ENCODE assay signal across 10 mouse cellular contexts in the genomic region with DNA sequence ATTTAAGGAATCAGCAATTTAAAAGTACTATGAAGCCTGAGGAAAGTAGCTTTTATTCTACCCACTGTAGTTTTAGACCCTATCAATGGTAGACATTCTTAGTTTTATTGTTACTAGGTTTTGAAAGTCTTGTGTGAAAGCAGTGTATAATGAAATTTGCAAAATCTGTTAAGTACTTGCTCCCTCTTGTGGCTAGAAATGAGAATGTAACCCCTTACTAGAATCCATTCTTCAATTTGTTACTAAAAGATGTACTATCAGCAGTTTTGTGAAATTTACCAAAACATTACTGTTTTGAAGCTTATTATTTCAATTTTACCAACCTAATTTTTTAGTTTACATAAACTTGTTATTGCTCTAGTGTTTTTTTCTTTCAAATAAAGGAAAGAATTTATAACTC. TPM values are rescaled to one million over a fixed set of nuclear protein-coding genes. Genes with fewer than 3 reads are reported as not detected.
DNase-seq lines count a peak whose midpoint lies in the region; ATAC-seq lines count a peak whose summit lies in the region.
"Had no signal": no experiment of that assay in that cellular context is flagged by ENCODE, and none has a peak within 500 bp of the region (broad histone marks: within the 10 kb centered on the region; RNA-seq: fewer than 3 reads in every experiment).

No protein-coding gene starts in this region.

- no peak for ATAC-seq in midbrain, embryonic 14.5 days (ENCODE audit: low FRiP score, low TSS enrichment)

- no peak overlapping the region for H3K9ac ChIP-seq in midbrain, embryonic 14.5 days (replicated peaks; ENCODE audit: low read length)
- H3K9ac ChIP-seq: heart, embryonic 13.5 days had no signal

- H3K4me1 ChIP-seq in midbrain, embryonic 14.5 days (ENCODE audit: control insufficient read depth, insufficient read depth, low read length): no peaks in the 10 kb centered on the region
- no peaks in the 10 kb centered on the region for H3K4me1 ChIP-seq in midbrain, embryonic 10.5 days

- peak; percentile 49 for DNase-seq in heart, adult 8-10 months (ENCODE audit: low spot score)
- no peak for DNase-seq in heart, postnatal 4 days
- peak; percentile 85 for DNase-seq in midbrain, embryonic 14.5 days
- no peak for DNase-seq in midbrain, embryonic 10.5 days (ENCODE audit: low spot score)
- DNase-seq in embryo, embryonic 11 days: peak; percentile 68
- peak; percentile 69 for DNase-seq in splenic B cell, adult 2 months (ENCODE audit: low read depth, low spot score)
- no peak for DNase-seq in right cerebral cortex, adult 2 months (ENCODE audit: low spot score in 2 of 2)
- DNase-seq in right cerebral cortex, postnatal 4 days: no peak
- DNase-seq: thymus, adult 2 months had no signal

- H3K27ac ChIP-seq in midbrain, embryonic 14.5 days (replicated peaks; ENCODE audit: low read depth, low read length): no peak overlapping the region
- no peak overlapping the region for H3K27ac ChIP-seq in midbrain, embryonic 10.5 days (replicated peaks)
- H3K27ac ChIP-seq: heart, embryonic 13.5 days had no signal

- H3K36me3 ChIP-seq in midbrain, embryonic 14.5 days (ENCODE audit: control insufficient read depth, insufficient read depth, low read length): no peaks in the 10 kb centered on the region
- H3K36me3 ChIP-seq in midbrain, embryonic 10.5 days: no peaks in the 10 kb centered on the region
- no peaks in the 10 kb centered on the region for H3K36me3 ChIP-seq in splenic B cell, adult 2 months (ENCODE audit: control insufficient read depth, insufficient read depth, low read length, poor library complexity, severe bottlenecking)
- H3K36me3 ChIP-seq: heart, embryonic 13.5 days had no signal

- H3K4me2 ChIP-seq in midbrain, embryonic 14.5 days (ENCODE audit: low read length): no peak overlapping the region
- H3K4me2 ChIP-seq: heart, embryonic 13.5 days had no signal

- H3K4me3 ChIP-seq in midbrain, embryonic 14.5 days (replicated peaks; ENCODE audit: low read depth, low read length): no peak overlapping the region
- H3K4me3 ChIP-seq in midbrain, embryonic 10.5 days: no peak overlapping the region
- H3K4me3 ChIP-seq: heart, embryonic 13.5 days had no signal

- H3K9me3 ChIP-seq in midbrain, embryonic 14.5 days (ENCODE audit: control insufficient read depth, low read length): no peaks in the 10 kb centered on the region
- no peaks in the 10 kb centered on the region for H3K9me3 ChIP-seq in midbrain, embryonic 10.5 days (replicated peaks)
- H3K9me3 ChIP-seq: heart, embryonic 13.5 days had no signal

- no peaks in the 10 kb centered on the region for H3K27me3 ChIP-seq in midbrain, embryonic 14.5 days (ENCODE audit: control insufficient read depth, insufficient read depth, low read length)
- H3K27me3 ChIP-seq in midbrain, embryonic 10.5 days (ENCODE audit: low read depth, poor library complexity, severe bottlenecking): no peaks in the 10 kb centered on the region
- no peaks in the 10 kb centered on the region; the same call in 1 of the 2 replicates for H3K27me3 ChIP-seq in splenic B cell, adult 2 months (ENCODE audit: control insufficient read depth, insufficient read depth, low read length, poor library complexity, severe bottlenecking)
- H3K27me3 ChIP-seq: heart, embryonic 13.5 days had no signal

RNA-seq across cellular contexts. Expression of gene Faf1, which starts 27.2 kb away (rescaled TPM):
- 10 to 100 TPM; 35.9 to 44.0 (median 40.6) TPM for total RNA-seq in heart, adult 8-10 months (2022)
- 10 to 100 TPM; 34.0 to 34.6 TPM for total RNA-seq in heart, postnatal 4 days (2021)
- 40.9 and 48.4 TPM in 2 replicates for polyA plus RNA-seq in midbrain, embryonic 14.5 days (2014; fragmentation: Nextera tagmentation; extraction: Ambion mirVana)
- polyA plus RNA-seq in midbrain, embryonic 10.5 days (2016; fragmentation: Nextera tagmentation; extraction: Ambion mirVana): 28.7 and 30.5 TPM in 2 replicates

RNA-seq across cellular contexts. Expression of gene Cdkn2c, which starts 36.6 kb away (rescaled TPM):
- 10 to 100 TPM; 11.7 to 14.3 (median 13.2) TPM for total RNA-seq in heart, adult 8-10 months (2022)
- 10 to 100 TPM; 61.2 to 65.6 TPM for total RNA-seq in heart, postnatal 4 days (2021)
- polyA plus RNA-seq in midbrain, embryonic 14.5 days (2014; fragmentation: Nextera tagmentation; extraction: Ambion mirVana): 1.4 and 3.0 TPM in 2 replicates
- 4.0 and 4.1 TPM in 2 replicates for polyA plus RNA-seq in midbrain, embryonic 10.5 days (2016; fragmentation: Nextera tagmentation; extraction: Ambion mirVana)

Comparison
In these comparisons a context has a peak if more than half of its experiments do, and no peak if none do; other contexts are left out.
1. DNase-seq: peak in heart, adult 8-10 months (single experiment), midbrain, embryonic 14.5 days (single experiment), embryo, embryonic 11 days (single experiment) and splenic B cell, adult 2 months (single experiment); none in heart, postnatal 4 days (single experiment), midbrain, embryonic 10.5 days (single experiment), right cerebral cortex, adult 2 months (0 of 2) and right cerebral cortex, postnatal 4 days (single experiment).
2. RNA of gene Cdkn2c, which starts 36.6 kb away (total RNA-seq): 61.2 to 65.6 TPM in heart, postnatal 4 days; 11.7 to 14.3 TPM in heart, adult 8-10 months; every median in the first group is over 4 times any median in the second.